ENCODE assay signal across 23 mouse cellular contexts in the genomic region with DNA sequence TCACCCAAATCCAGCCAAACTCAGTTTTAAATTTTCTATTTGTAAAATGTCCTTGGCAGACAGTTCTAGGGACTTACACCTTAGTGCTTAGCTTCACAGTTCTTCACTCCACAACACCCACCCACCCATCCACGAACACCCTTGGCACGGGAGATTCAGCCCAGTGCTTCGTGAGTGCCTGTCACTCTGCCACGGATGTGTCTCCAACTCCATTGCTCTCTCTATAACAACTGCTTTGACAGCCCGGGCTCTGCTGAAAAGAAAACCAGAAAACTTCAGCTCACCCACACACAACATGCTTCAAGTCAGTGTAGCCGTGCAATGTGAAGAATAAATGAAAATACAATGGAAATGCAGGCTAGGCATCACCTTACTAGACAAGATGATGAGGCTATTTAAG.
DNase-seq lines count a peak whose midpoint lies in the region; ATAC-seq and TF ChIP-seq lines count a peak whose summit lies in the region.
"Had no signal": no experiment of that assay in that cellular context is flagged by ENCODE, and none has a peak within 500 bp of the region (broad histone marks: within the 10 kb centered on the region; RNA-seq: fewer than 3 reads in every experiment).

No protein-coding gene starts in this region.

- no peak for TF ChIP-seq CTCF in gastrocnemius, adult 2 months (IDR thresholded peaks at IDR 0.05)
- TF ChIP-seq CTCF in heart, postnatal 0 days (IDR thresholded peaks at IDR 0.05; ENCODE audit: low read depth), result no peak

- no peak overlapping the region for H3K9ac ChIP-seq in heart, postnatal 0 days (replicated peaks; ENCODE audit: low read depth, low read length)
- H3K9ac ChIP-seq: limb, embryonic 15.5 days; liver, embryonic 15.5 days; stomach, embryonic 15.5 days had no signal

- ATAC-seq in heart, postnatal 0 days (ENCODE audit: insufficient read depth, low read depth), result no peak
- ATAC-seq in megakaryocyte-erythroid progenitor cell, adult 5-6 weeks (replicated peaks; ENCODE audit: low FRiP score, low TSS enrichment, poor library complexity, severe bottlenecking), result no peak
- ATAC-seq: CD4-positive, CD25-positive, alpha-beta regulatory T cell, adult 4 months; hindbrain, embryonic 16.5 days; intestine, embryonic 16.5 days; Patski had no signal

- peak overlapping the region; percentile 80 for H3K27ac ChIP-seq in gastrocnemius, adult 2 months
- H3K27ac ChIP-seq in heart, postnatal 0 days (ENCODE audit: low read depth), result peak overlapping the region; percentile 59
- H3K27ac ChIP-seq: embryonic facial prominence, embryonic 10.5 days; limb, embryonic 15.5 days; liver, embryonic 15.5 days; macrophage; stomach, embryonic 15.5 days had no signal

- 53% methylated on average over 6 of the region's 6 CpGs for WGBS in heart, postnatal 0 days

- no peak for TF ChIP-seq EP300 in heart, postnatal 0 days (IDR thresholded peaks at IDR 0.05; ENCODE audit: low read depth)

- H3K36me3 ChIP-seq in heart, postnatal 0 days (replicated peaks; ENCODE audit: control insufficient read depth, insufficient read depth, low read length), result peaks cover 52% of the 10 kb centered on the region

- intact Hi-C loops in gastrocnemius, adult 2 months (cut with DNase I), result no loop called here
- intact Hi-C loops in heart, postnatal 36 days (cut with DNase I), result no loop called here

- no peak overlapping the region for H3K4me3 ChIP-seq in gastrocnemius, adult 2 months
- H3K4me3 ChIP-seq in heart, postnatal 0 days (ENCODE audit: low read depth, low read length), result no peak overlapping the region
- H3K4me3 ChIP-seq: embryonic facial prominence, embryonic 10.5 days; limb, embryonic 15.5 days; liver, embryonic 15.5 days; stomach, embryonic 15.5 days had no signal

- no peaks in the 10 kb centered on the region; the same call in none of the 2 replicates for H3K4me1 ChIP-seq in heart, postnatal 0 days (ENCODE audit: control insufficient read depth, insufficient read depth)
- H3K4me1 ChIP-seq: liver, embryonic 15.5 days; stomach, embryonic 15.5 days had no signal

- DNase-seq in gastrocnemius, adult 2 months, result no peak
- no peak for DNase-seq in gastrocnemius, postnatal 4 days (ENCODE audit: low spot score in 2 of 2)
- DNase-seq in heart, postnatal 0 days (ENCODE audit: low spot score), result no peak
- DNase-seq in heart, postnatal 36 days, result no peak
- DNase-seq in right cerebral cortex, adult 2 months (ENCODE audit: low spot score in 2 of 2), result peak; percentile 44 to 50
- DNase-seq in right cerebral cortex, postnatal 25 days, result no peak
- peak; percentile 19 for DNase-seq in telencephalon, adult 2 months (ENCODE audit: low read depth, low spot score)
- DNase-seq: adrenal gland, adult 8-10 months; cerebellum, adult 9-10 months; gastrocnemius, postnatal 36 days; retina, postnatal 1 day; thymus, postnatal 25 days had no signal

- H3K9me3 ChIP-seq in heart, postnatal 0 days (replicated peaks; ENCODE audit: control insufficient read depth, low read length), result no peaks in the 10 kb centered on the region
- H3K9me3 ChIP-seq: embryonic facial prominence, embryonic 10.5 days; limb, embryonic 15.5 days; liver, embryonic 15.5 days; stomach, embryonic 15.5 days had no signal

- H3K27me3 ChIP-seq in heart, postnatal 0 days (ENCODE audit: control insufficient read depth, insufficient read depth, low read length), result no peaks in the 10 kb centered on the region
- H3K27me3 ChIP-seq: limb, embryonic 15.5 days; liver, embryonic 15.5 days; Patski; stomach, embryonic 15.5 days had no signal

- no peak overlapping the region for H3K4me2 ChIP-seq in heart, postnatal 0 days (ENCODE audit: low read depth, low read length)
- H3K4me2 ChIP-seq: limb, embryonic 15.5 days; liver, embryonic 15.5 days; midbrain, embryonic 11.5 days; stomach, embryonic 15.5 days had no signal

Comparison
In these comparisons a context has a peak if more than half of its experiments do, and no peak if none do; other contexts are left out.
1. DNase-seq: peak in right cerebral cortex, adult 2 months (2 of 2) and telencephalon, adult 2 months (single experiment); none in gastrocnemius, adult 2 months (single experiment), gastrocnemius, postnatal 4 days (0 of 2), heart, postnatal 0 days (single experiment), heart, postnatal 36 days (0 of 2) and right cerebral cortex, postnatal 25 days (single experiment).